Mouse (Mus musculus): Measurements from ENCODE around the gene Ecel1. TPM values are rescaled to one million over a fixed set of nuclear protein-coding genes. Genes with fewer than 3 reads are reported as not detected.

Ecel1 gene
- polyA plus RNA-seq, 1 experiment from 2014 or later, result 0.16 TPM

- Histone ChIP-seq H3K4me3 (ENCODE audit: low read depth, low read length) (no peak overlapping the region), H3K27ac (ENCODE audit: low read depth) (no peak overlapping the region), H3K4me1 (ENCODE audit: insufficient read depth) (no peaks in the 10 kb centered on the region), H3K4me2 (ENCODE audit: low read depth, low read length) (no peak overlapping the region), H3K9me3 (ENCODE audit: low read length) (no peaks in the 10 kb centered on the region), H3K9ac (replicated peaks) (no peak overlapping the region), H3K36me3 (replicated peaks; ENCODE audit: insufficient read depth, low read length) (no peaks in the 10 kb centered on the region), H3K27me3 (ENCODE audit: insufficient read depth, low read length) (no peaks in the 10 kb centered on the region)
- 68% methylated on average over 9 of the region's 9 CpGs for WGBS (ENCODE audit: insufficient replicate concordance)
- DNase-seq (no peak), ATAC-seq (no peak)
- TF ChIP-seq CTCF (IDR thresholded peaks at IDR 0.05; ENCODE audit: low read depth) (no peak), EP300 (IDR thresholded peaks at IDR 0.05; ENCODE audit: low read depth) (no peak)
Observed at GRCm38 (mm10) chr1:87142456-87142855, 13.9 kb downstream of the Ecel1 start.

GRCm38 (mm10) chr1:87141550-87141949, 14.8 kb downstream of the Ecel1 start:
- no peak overlapping the region for H3K9ac ChIP-seq (replicated peaks)
- TF ChIP-seq CTCF (IDR thresholded peaks at IDR 0.05; ENCODE audit: low read depth) (no peak), EP300 (IDR thresholded peaks at IDR 0.05; ENCODE audit: low read depth) (no peak)
- no peak for DNase-seq
- no peak overlapping the region for H3K4me2 ChIP-seq (ENCODE audit: low read depth, low read length)
- H3K4me3 ChIP-seq (ENCODE audit: low read depth, low read length), result no peak overlapping the region
- H3K27ac ChIP-seq (ENCODE audit: low read depth), result no peak overlapping the region
- H3K27me3 ChIP-seq (ENCODE audit: insufficient read depth, low read length), result no peaks in the 10 kb centered on the region
- H3K36me3 ChIP-seq (replicated peaks; ENCODE audit: insufficient read depth, low read length), result no peaks in the 10 kb centered on the region
- WGBS (ENCODE audit: insufficient replicate concordance), result 78% methylated on average over 4 of the region's 4 CpGs
- ATAC-seq, result no peak
- no peaks in the 10 kb centered on the region for H3K4me1 ChIP-seq (ENCODE audit: insufficient read depth)
- H3K9me3 ChIP-seq (ENCODE audit: low read length), result no peaks in the 10 kb centered on the region

- H3K4me1 ChIP-seq (ENCODE audit: insufficient read depth), result no peaks in the 10 kb centered on the region
- no peak overlapping the region for H3K4me3 ChIP-seq (ENCODE audit: low read depth, low read length)
- WGBS (ENCODE audit: insufficient replicate concordance), result 68% methylated on average over 4 of the region's 4 CpGs
- DNase-seq, result no peak
- no peaks in the 10 kb centered on the region for H3K9me3 ChIP-seq (ENCODE audit: low read length)
- no peak overlapping the region for H3K27ac ChIP-seq (ENCODE audit: low read depth)
- no peak for ATAC-seq
- no peak for TF ChIP-seq CTCF (IDR thresholded peaks at IDR 0.05; ENCODE audit: low read depth)
- TF ChIP-seq EP300 (IDR thresholded peaks at IDR 0.05; ENCODE audit: low read depth), result no peak
- no peaks in the 10 kb centered on the region for H3K36me3 ChIP-seq (replicated peaks; ENCODE audit: insufficient read depth, low read length)
- H3K4me2 ChIP-seq (ENCODE audit: low read depth, low read length), result no peak overlapping the region
- peaks cover 16% of the 10 kb centered on the region for H3K27me3 ChIP-seq (ENCODE audit: insufficient read depth, low read length)
- H3K9ac ChIP-seq (replicated peaks), result no peak overlapping the region
Observed at GRCm38 (mm10) chr1:87131803-87132202, 24.5 kb downstream of the Ecel1 start.

- 10% methylated on average over 43 of the region's 43 CpGs for WGBS (ENCODE audit: insufficient replicate concordance)
- ATAC-seq (no peak), DNase-seq (no peak)
- H3K27me3 ChIP-seq (ENCODE audit: insufficient read depth, low read length), result peaks cover 20% of the 10 kb centered on the region
- H3K4me1 ChIP-seq (ENCODE audit: insufficient read depth), result no peaks in the 10 kb centered on the region
- H3K9ac ChIP-seq (replicated peaks), result no peak overlapping the region
- no peaks in the 10 kb centered on the region for H3K9me3 ChIP-seq (ENCODE audit: low read length)
- H3K4me2 ChIP-seq (ENCODE audit: low read depth, low read length), result no peak overlapping the region
- H3K4me3 ChIP-seq (ENCODE audit: low read depth, low read length), result no peak overlapping the region
- TF ChIP-seq EP300 (IDR thresholded peaks at IDR 0.05; ENCODE audit: low read depth) (no peak), CTCF (IDR thresholded peaks at IDR 0.05; ENCODE audit: low read depth) (no peak)
- no peak overlapping the region for H3K27ac ChIP-seq (ENCODE audit: low read depth)
- H3K36me3 ChIP-seq (replicated peaks; ENCODE audit: insufficient read depth, low read length), result no peaks in the 10 kb centered on the region
Observed at GRCm38 (mm10) chr1:87127206-87128030, 28.9 kb downstream of the Ecel1 start.

- ATAC-seq (no peak), DNase-seq (no peak)
- Histone ChIP-seq H3K4me2 (ENCODE audit: low read depth, low read length) (no peak within 1 kb of the TSS), H3K27me3 (ENCODE audit: insufficient read depth, low read length) (peaks cover 20% of the 10 kb centered on the region), H3K9ac (replicated peaks) (no peak within 1 kb of the TSS), H3K4me1 (ENCODE audit: insufficient read depth) (no peaks in the 10 kb centered on the region), H3K36me3 (replicated peaks; ENCODE audit: insufficient read depth, low read length) (no peaks in the 10 kb centered on the region), H3K27ac (ENCODE audit: low read depth) (no peak within 1 kb of the TSS), H3K4me3 (ENCODE audit: low read depth, low read length) (no peak within 1 kb of the TSS), H3K9me3 (ENCODE audit: low read length) (no peaks in the 10 kb centered on the region)
- WGBS (ENCODE audit: insufficient replicate concordance), result 80% methylated on average over 6 of the region's 6 CpGs
- no peak for TF ChIP-seq EP300 (IDR thresholded peaks at IDR 0.05; ENCODE audit: low read depth)
- TF ChIP-seq CTCF (IDR thresholded peaks at IDR 0.05; ENCODE audit: low read depth), result no peak
Observed at GRCm38 (mm10) chr1:87124673-87125072, 31.6 kb downstream of the Ecel1 start, which contains the start of gene Akp3. Akp3 (plus strand) TSS chr1:87124973.

GRCm38 (mm10) chr1:87114784-87115183, 41.5 kb downstream of the Ecel1 start:
- no peak overlapping the region for H3K4me3 ChIP-seq (ENCODE audit: low read depth, low read length)
- H3K27ac ChIP-seq (ENCODE audit: low read depth), result no peak overlapping the region

More at GRCm38 (mm10) chr1:87114784-87115183, 41.5 kb downstream of the Ecel1 start:
- no peak overlapping the region for H3K4me2 ChIP-seq (ENCODE audit: low read depth, low read length)
- no peak for DNase-seq
- no peaks in the 10 kb centered on the region for H3K27me3 ChIP-seq (ENCODE audit: insufficient read depth, low read length)
- H3K9me3 ChIP-seq (ENCODE audit: low read length), result no peaks in the 10 kb centered on the region
- no peak for ATAC-seq
- H3K36me3 ChIP-seq (replicated peaks; ENCODE audit: insufficient read depth, low read length), result no peaks in the 10 kb centered on the region
- no peaks in the 10 kb centered on the region for H3K4me1 ChIP-seq (ENCODE audit: insufficient read depth)
- TF ChIP-seq CTCF (IDR thresholded peaks at IDR 0.05; ENCODE audit: low read depth) (no peak), EP300 (IDR thresholded peaks at IDR 0.05; ENCODE audit: low read depth) (no peak)
- WGBS (ENCODE audit: insufficient replicate concordance), result 77% methylated on average over 1 of the region's 1 CpGs
- H3K9ac ChIP-seq (replicated peaks), result no peak overlapping the region

All from liver, postnatal 0 days (tissue).